ENCODE assay signal across 16 mouse cellular contexts in the genomic region with DNA sequence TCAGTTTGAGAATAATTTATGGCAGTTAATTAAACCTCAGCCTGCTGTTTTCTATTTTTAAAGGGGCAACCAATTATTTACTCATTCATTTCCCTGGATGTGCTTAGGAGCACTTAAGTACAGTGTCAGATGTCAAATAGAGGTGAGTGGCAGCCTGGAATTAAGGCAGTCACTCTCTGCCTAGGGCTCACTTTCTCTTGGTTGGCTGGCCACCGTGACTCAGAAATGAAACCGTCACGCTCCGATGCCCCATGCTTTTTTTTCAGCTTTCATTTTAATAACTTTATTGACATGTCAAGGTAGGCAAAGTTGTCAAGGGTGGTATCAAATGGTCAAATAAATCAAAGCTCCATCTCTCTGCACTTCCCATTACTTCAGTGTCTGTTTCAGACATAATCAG.
A peak's percentile ranks its signal among the peaks of the same experiment; 100 is the strongest.
DNase-seq lines count a peak whose midpoint lies in the region; ATAC-seq and TF ChIP-seq lines count a peak whose summit lies in the region.
"Had no signal": no experiment of that assay in that cellular context is flagged by ENCODE, and none has a peak within 500 bp of the region (broad histone marks: within the 10 kb centered on the region; RNA-seq: fewer than 3 reads in every experiment).

No protein-coding gene starts in this region.

- 0 out of 2 replicates have a peak, but pooled peaks cover 2% of the 10 kb centered on the region for H3K4me1 ChIP-seq in kidney, adult 2 months (ENCODE audit: control insufficient read depth, insufficient read depth, low read length)
- H3K4me1 ChIP-seq in kidney, embryonic 15.5 days, result peaks cover 22% of the 10 kb centered on the region
- H3K4me1 ChIP-seq in intestine, embryonic 16.5 days (ENCODE audit: control insufficient read depth, insufficient read depth, low read length), result no peaks in the 10 kb centered on the region

- TF ChIP-seq POLR2A in kidney, adult 2 months (IDR thresholded peaks at IDR 0.05; ENCODE audit: low read depth, low read length), result no peak

- no peaks in the 10 kb centered on the region for H3K36me3 ChIP-seq in kidney, adult 2 months (ENCODE audit: control insufficient read depth, insufficient read depth, low read length)
- no peaks in the 10 kb centered on the region for H3K36me3 ChIP-seq in kidney, embryonic 15.5 days
- H3K36me3 ChIP-seq in intestine, embryonic 16.5 days (ENCODE audit: control insufficient read depth, insufficient read depth, low read length), result no peaks in the 10 kb centered on the region

- ATAC-seq in kidney, embryonic 15.5 days (replicated peaks; ENCODE audit: low FRiP score), result peak; percentile 81
- no peak for ATAC-seq in intestine, embryonic 16.5 days

- TF ChIP-seq CTCF in kidney, adult 2 months (conservative IDR thresholded peaks at IDR 0.05; ENCODE audit: insufficient read depth, insufficient read length, low read depth, low read length), result no peak

- WGBS in kidney, adult 2 months, result 9% methylated on average over 4 of the region's 4 CpGs
- WGBS in kidney, embryonic 15.5 days, result 25% methylated on average over 4 of the region's 4 CpGs
- 77% methylated on average over 4 of the region's 4 CpGs for WGBS in intestine, embryonic 16.5 days

- H3K9ac ChIP-seq in kidney, embryonic 15.5 days, result no peak overlapping the region
- H3K9ac ChIP-seq in intestine, embryonic 16.5 days (ENCODE audit: low read depth, low read length), result no peak overlapping the region

- H3K9me3 ChIP-seq in kidney, embryonic 15.5 days (replicated peaks), result no peaks in the 10 kb centered on the region
- no peaks in the 10 kb centered on the region for H3K9me3 ChIP-seq in intestine, embryonic 16.5 days (ENCODE audit: control insufficient read depth, low read length)

- peak; percentile 6 for DNase-seq in adrenal gland, adult 2 months
- DNase-seq in adrenal gland, postnatal 10 days, result no peak
- DNase-seq in kidney, adult 2 months, result peak; percentile 12
- DNase-seq in kidney, adult 18-20 months, result no peak
- peak; percentile 25 for DNase-seq in retina, embryonic 14.5 days (ENCODE audit: low spot score)
- DNase-seq in cerebellum, postnatal 14 days, result no peak
- DNase-seq: gastrocnemius, adult 2 months; heart, adult 2 months; heart, postnatal 10 days; liver; lung, adult 2 months; right cerebral cortex, postnatal 14 days had no signal

- no peak overlapping the region for H3K27ac ChIP-seq in kidney, adult 2 months (ENCODE audit: insufficient read depth, low read depth, low read length)
- no peak overlapping the region for H3K27ac ChIP-seq in kidney, embryonic 15.5 days
- H3K27ac ChIP-seq in intestine, embryonic 16.5 days (ENCODE audit: low read length), result no peak overlapping the region
- H3K27ac ChIP-seq: gastrocnemius, adult 2 months; heart, adult 2 months; layer of hippocampus, adult 2 months; left cerebral cortex, adult 2 months had no signal

- H3K4me2 ChIP-seq in kidney, embryonic 15.5 days, result no peak overlapping the region
- no peak overlapping the region for H3K4me2 ChIP-seq in intestine, embryonic 16.5 days (ENCODE audit: low read depth, low read length)

- H3K4me3 ChIP-seq in kidney, adult 2 months (ENCODE audit: insufficient read depth, low read depth, low read length), result no peak overlapping the region
- no peak overlapping the region for H3K4me3 ChIP-seq in kidney, embryonic 15.5 days (replicated peaks)
- H3K4me3 ChIP-seq in intestine, embryonic 16.5 days (ENCODE audit: low read length), result no peak overlapping the region
- H3K4me3 ChIP-seq: gastrocnemius, adult 2 months; heart, adult 2 months; layer of hippocampus, adult 2 months; left cerebral cortex, adult 2 months had no signal

- H3K27me3 ChIP-seq in kidney, adult 2 months (replicated peaks; ENCODE audit: control insufficient read depth, insufficient read depth, low read length), result no peaks in the 10 kb centered on the region
- H3K27me3 ChIP-seq in kidney, embryonic 15.5 days, result no peaks in the 10 kb centered on the region
- H3K27me3 ChIP-seq in intestine, embryonic 16.5 days (replicated peaks; ENCODE audit: control insufficient read depth, insufficient read depth, low read length), result no peaks in the 10 kb centered on the region

Comparison
In these comparisons a context has a peak if more than half of its experiments do, and no peak if none do; other contexts are left out.
1. DNase-seq: peak in adrenal gland, adult 2 months (single experiment), kidney, adult 2 months (single experiment) and retina, embryonic 14.5 days (single experiment); none in adrenal gland, postnatal 10 days (single experiment), kidney, adult 18-20 months (single experiment) and cerebellum, postnatal 14 days (0 of 2).